Mouse (Mus musculus): ENCODE data around the gene Zranb3. TPM values are rescaled to one million over a fixed set of nuclear protein-coding genes. Genes with fewer than 3 reads are reported as not detected.

The Zranb3 gene
- polyA plus RNA-seq, 1 experiment from 2014 or later, result 6.5 TPM

- no peaks in the 10 kb centered on the region for H3K27me3 ChIP-seq (replicated peaks; ENCODE audit: control insufficient read depth, insufficient read depth, low read length)
- H3K36me3 ChIP-seq (ENCODE audit: control insufficient read depth, insufficient read depth, low read length), result 0 out of 2 replicates have a peak, but pooled peaks cover 8% of the 10 kb centered on the region
- H3K4me3 ChIP-seq (ENCODE audit: low read depth, low read length), result no peak overlapping the region
- no peak overlapping the region for H3K27ac ChIP-seq (ENCODE audit: low read depth, low read length)
- H3K9me3 ChIP-seq (replicated peaks; ENCODE audit: control insufficient read depth, low read length), result no peaks in the 10 kb centered on the region
- no peak for DNase-seq (ENCODE audit: low spot score)
- H3K4me2 ChIP-seq (ENCODE audit: low read length), result no peak overlapping the region
- no peak overlapping the region for H3K9ac ChIP-seq (ENCODE audit: low read length)
- no peak for ATAC-seq
- H3K4me1 ChIP-seq (ENCODE audit: control insufficient read depth, insufficient read depth, low read length), result no peaks in the 10 kb centered on the region
- WGBS, result 53% methylated on average over 2 of the region's 2 CpGs
Measured at GRCm38 (mm10) chr1:128094686-128095085, 8.2 kb downstream of the Zranb3 start.

GRCm38 (mm10) chr1:128082800-128083199 is 20.0 kb downstream of the Zranb3 start:
- Histone ChIP-seq H3K9ac (ENCODE audit: low read length) (no peak overlapping the region), H3K4me1 (ENCODE audit: control insufficient read depth, insufficient read depth, low read length) (no peaks in the 10 kb centered on the region), H3K27ac (ENCODE audit: low read depth, low read length) (no peak overlapping the region), H3K4me3 (ENCODE audit: low read depth, low read length) (no peak overlapping the region), H3K36me3 (ENCODE audit: control insufficient read depth, insufficient read depth, low read length) (no peaks in the 10 kb centered on the region), H3K4me2 (ENCODE audit: low read length) (no peak overlapping the region), H3K9me3 (replicated peaks; ENCODE audit: control insufficient read depth, low read length) (no peaks in the 10 kb centered on the region), H3K27me3 (replicated peaks; ENCODE audit: control insufficient read depth, insufficient read depth, low read length) (no peaks in the 10 kb centered on the region)
- DNase-seq (ENCODE audit: low spot score) (peak; percentile 25), ATAC-seq (peak; percentile 58)
- 72% methylated on average over 7 of the region's 7 CpGs for WGBS

- 92% methylated on average over 7 of the region's 7 CpGs for WGBS
- no peak overlapping the region for H3K4me2 ChIP-seq (ENCODE audit: low read length)
- no peak overlapping the region for H3K27ac ChIP-seq (ENCODE audit: low read depth, low read length)
- H3K9ac ChIP-seq (ENCODE audit: low read length), result no peak overlapping the region
- 0 out of 2 replicates have a peak, but pooled peaks cover under 1% of the 10 kb centered on the region for H3K4me1 ChIP-seq (ENCODE audit: control insufficient read depth, insufficient read depth, low read length)
- no peak for ATAC-seq
- H3K9me3 ChIP-seq (replicated peaks; ENCODE audit: control insufficient read depth, low read length), result no peaks in the 10 kb centered on the region
- DNase-seq (ENCODE audit: low spot score), result no peak
- H3K27me3 ChIP-seq (replicated peaks; ENCODE audit: control insufficient read depth, insufficient read depth, low read length), result no peaks in the 10 kb centered on the region
- no peak overlapping the region for H3K4me3 ChIP-seq (ENCODE audit: low read depth, low read length)
- no peaks in the 10 kb centered on the region for H3K36me3 ChIP-seq (ENCODE audit: control insufficient read depth, insufficient read depth, low read length)
Measured at GRCm38 (mm10) chr1:128081873-128082272, 21.0 kb downstream of the Zranb3 start.

- H3K36me3 ChIP-seq (ENCODE audit: control insufficient read depth, insufficient read depth, low read length), result no peaks in the 10 kb centered on the region
- no peaks in the 10 kb centered on the region for H3K9me3 ChIP-seq (replicated peaks; ENCODE audit: control insufficient read depth, low read length)
- no peak overlapping the region for H3K27ac ChIP-seq (ENCODE audit: low read depth, low read length)
- ATAC-seq (no peak), DNase-seq (ENCODE audit: low spot score) (no peak)
- no peak overlapping the region for H3K9ac ChIP-seq (ENCODE audit: low read length)
- H3K4me3 ChIP-seq (ENCODE audit: low read depth, low read length), result no peak overlapping the region
- H3K27me3 ChIP-seq (replicated peaks; ENCODE audit: control insufficient read depth, insufficient read depth, low read length), result no peaks in the 10 kb centered on the region
- H3K4me1 ChIP-seq (ENCODE audit: control insufficient read depth, insufficient read depth, low read length), result 0 out of 2 replicates have a peak, but pooled peaks cover 3% of the 10 kb centered on the region
- H3K4me2 ChIP-seq (ENCODE audit: low read length), result no peak overlapping the region
- 66% methylated on average over 5 of the region's 5 CpGs for WGBS
Measured at GRCm38 (mm10) chr1:128080936-128081696, 21.7 kb downstream of the Zranb3 start.

- H3K4me1 ChIP-seq (ENCODE audit: control insufficient read depth, insufficient read depth, low read length), result 0 out of 2 replicates have a peak, but pooled peaks cover 3% of the 10 kb centered on the region
- H3K36me3 ChIP-seq (ENCODE audit: control insufficient read depth, insufficient read depth, low read length), result no peaks in the 10 kb centered on the region
- no peak overlapping the region for H3K4me3 ChIP-seq (ENCODE audit: low read depth, low read length)
- no peak overlapping the region for H3K27ac ChIP-seq (ENCODE audit: low read depth, low read length)
- H3K9ac ChIP-seq (ENCODE audit: low read length), result no peak overlapping the region
- no peak overlapping the region for H3K4me2 ChIP-seq (ENCODE audit: low read length)
- H3K9me3 ChIP-seq (replicated peaks; ENCODE audit: control insufficient read depth, low read length), result no peaks in the 10 kb centered on the region
- DNase-seq (ENCODE audit: low spot score) (no peak), ATAC-seq (no peak)
- no peaks in the 10 kb centered on the region for H3K27me3 ChIP-seq (replicated peaks; ENCODE audit: control insufficient read depth, insufficient read depth, low read length)
- WGBS, result 96% methylated on average over 1 of the region's 1 CpGs
Measured at GRCm38 (mm10) chr1:128078646-128079045, 24.2 kb downstream of the Zranb3 start.

- Histone ChIP-seq H3K9ac (ENCODE audit: low read length) (no peak overlapping the region), H3K4me2 (ENCODE audit: low read length) (no peak overlapping the region), H3K27ac (ENCODE audit: low read depth, low read length) (no peak overlapping the region), H3K27me3 (replicated peaks; ENCODE audit: control insufficient read depth, insufficient read depth, low read length) (no peaks in the 10 kb centered on the region), H3K4me1 (ENCODE audit: control insufficient read depth, insufficient read depth, low read length) (0 out of 2 replicates have a peak, but pooled peaks cover 3% of the 10 kb centered on the region), H3K4me3 (ENCODE audit: low read depth, low read length) (no peak overlapping the region), H3K9me3 (replicated peaks; ENCODE audit: control insufficient read depth, low read length) (no peaks in the 10 kb centered on the region), H3K36me3 (ENCODE audit: control insufficient read depth, insufficient read depth, low read length) (no peaks in the 10 kb centered on the region)
- ATAC-seq (no peak), DNase-seq (ENCODE audit: low spot score) (no peak)
- 88% methylated on average over 2 of the region's 2 CpGs for WGBS
Measured at GRCm38 (mm10) chr1:128077788-128078187, 25.1 kb downstream of the Zranb3 start.

GRCm38 (mm10) chr1:128076791-128077479 is 25.9 kb downstream of the Zranb3 start:
- no peaks in the 10 kb centered on the region for H3K27me3 ChIP-seq (replicated peaks; ENCODE audit: control insufficient read depth, insufficient read depth, low read length)
- no peak overlapping the region for H3K4me3 ChIP-seq (ENCODE audit: low read depth, low read length)
- no peak overlapping the region for H3K4me2 ChIP-seq (ENCODE audit: low read length)
- 63% methylated on average over 8 of the region's 8 CpGs for WGBS
- H3K4me1 ChIP-seq (ENCODE audit: control insufficient read depth, insufficient read depth, low read length), result 0 out of 2 replicates have a peak, but pooled peaks cover 3% of the 10 kb centered on the region
- no peaks in the 10 kb centered on the region for H3K9me3 ChIP-seq (replicated peaks; ENCODE audit: control insufficient read depth, low read length)
- no peak for ATAC-seq
- H3K9ac ChIP-seq (ENCODE audit: low read length), result no peak overlapping the region
- H3K27ac ChIP-seq (ENCODE audit: low read depth, low read length), result no peak overlapping the region
- no peak for DNase-seq (ENCODE audit: low spot score)
- H3K36me3 ChIP-seq (ENCODE audit: control insufficient read depth, insufficient read depth, low read length), result no peaks in the 10 kb centered on the region

- no peaks in the 10 kb centered on the region for H3K9me3 ChIP-seq (replicated peaks; ENCODE audit: control insufficient read depth, low read length)
- H3K27me3 ChIP-seq (replicated peaks; ENCODE audit: control insufficient read depth, insufficient read depth, low read length), result no peaks in the 10 kb centered on the region
- H3K4me3 ChIP-seq (ENCODE audit: low read depth, low read length), result no peak overlapping the region
- no peak overlapping the region for H3K4me2 ChIP-seq (ENCODE audit: low read length)
- ATAC-seq (no peak), DNase-seq (ENCODE audit: low spot score) (no peak)
- H3K36me3 ChIP-seq (ENCODE audit: control insufficient read depth, insufficient read depth, low read length), result no peaks in the 10 kb centered on the region
- WGBS, result 96% methylated on average over 6 of the region's 6 CpGs
- H3K4me1 ChIP-seq (ENCODE audit: control insufficient read depth, insufficient read depth, low read length), result 0 out of 2 replicates have a peak, but pooled peaks cover 3% of the 10 kb centered on the region
- no peak overlapping the region for H3K9ac ChIP-seq (ENCODE audit: low read length)
- no peak overlapping the region for H3K27ac ChIP-seq (ENCODE audit: low read depth, low read length)
Measured at GRCm38 (mm10) chr1:128073051-128073450, 29.8 kb downstream of the Zranb3 start.

- no peak overlapping the region for H3K4me2 ChIP-seq (ENCODE audit: low read length)
- no peak overlapping the region for H3K27ac ChIP-seq (ENCODE audit: low read depth, low read length)
- no peak for ATAC-seq
- H3K9ac ChIP-seq (ENCODE audit: low read length), result no peak overlapping the region
- no peaks in the 10 kb centered on the region for H3K9me3 ChIP-seq (replicated peaks; ENCODE audit: control insufficient read depth, low read length)
- H3K36me3 ChIP-seq (ENCODE audit: control insufficient read depth, insufficient read depth, low read length), result no peaks in the 10 kb centered on the region
- no peak for DNase-seq (ENCODE audit: low spot score)
- H3K4me3 ChIP-seq (ENCODE audit: low read depth, low read length), result no peak overlapping the region
- over 99% methylated on average over 3 of the region's 3 CpGs for WGBS
- no peaks in the 10 kb centered on the region for H3K27me3 ChIP-seq (replicated peaks; ENCODE audit: control insufficient read depth, insufficient read depth, low read length)
- H3K4me1 ChIP-seq (ENCODE audit: control insufficient read depth, insufficient read depth, low read length), result no peaks in the 10 kb centered on the region
Measured at GRCm38 (mm10) chr1:128070003-128070402, 32.8 kb downstream of the Zranb3 start.
